Mouse (Mus musculus) forebrain, postnatal 0 days (tissue): Measurements from ENCODE around the gene Sytl4. TPM values are rescaled to one million over a fixed set of nuclear protein-coding genes. Genes with fewer than 3 reads are reported as not detected.
A peak's percentile ranks its signal among the peaks of the same experiment; 100 is the strongest.

Experiments used
- ATAC-seq: fragments of 200-750 bp; cut with Nextera tagmentation; 2 replicates; pipeline ENCODE4 v1.8.0; 2017; ENCODE audit warnings: mild to moderate bottlenecking, moderate library complexity
- DNase-seq: peaks from one replicate; pipeline ENCODE4 v3.0.0-alpha.2; 2015
- H3K27ac ChIP-seq: fragments of 300-500 bp; sonication (generic); 2 replicates; pipeline ENCODE4 v1.5.1; 2014; ENCODE audit warnings: low read depth, mild to moderate bottlenecking, antibody characterized with exemption, low read length, moderate library complexity, mixed read lengths
- H3K27me3 ChIP-seq: fragments of 300-500 bp; sonication (generic); 2 replicates; pipeline ENCODE4 v1.6.1; 2014; ENCODE audit warnings: mild to moderate bottlenecking, low read length, mixed read lengths; ENCODE audit not compliant: insufficient read depth
- H3K36me3 ChIP-seq: fragments of 300-500 bp; sonication (generic); 2 replicates; pipeline ENCODE4 v1.6.1; 2014; ENCODE audit warnings: mild to moderate bottlenecking, moderate library complexity; ENCODE audit not compliant: insufficient read depth
- H3K4me1 ChIP-seq: fragments of 300-500 bp; sonication (generic); 2 replicates; pipeline ENCODE4 v1.6.1; 2014; ENCODE audit warnings: antibody characterized with exemption; ENCODE audit not compliant: insufficient read depth
- H3K4me2 ChIP-seq: fragments of 300-500 bp; sonication (generic); 2 replicates; pipeline ENCODE4 v1.6.1; 2014; ENCODE audit warnings: low read depth, mild to moderate bottlenecking, moderate library complexity
- H3K4me3 ChIP-seq: fragments of 300-500 bp; sonication (generic); 2 replicates; pipeline ENCODE4 v1.5.1; 2014; ENCODE audit warnings: low read depth, low read length, mixed read lengths
- H3K9ac ChIP-seq: fragments of 300-500 bp; sonication (generic); 2 replicates; pipeline ENCODE4 v1.6.1; 2014; ENCODE audit warnings: mild to moderate bottlenecking
- H3K9me3 ChIP-seq: fragments of 300-500 bp; sonication (generic); 2 replicates; pipeline ENCODE4 v1.6.1; 2016; ENCODE audit warnings: low read length
- CTCF ChIP-seq: sonication (generic); IDR thresholded peaks from 2 replicates; pipeline ENCODE4 v1.5.1; 2016; ENCODE audit warnings: antibody characterized with exemption, control low read depth, low read depth
- WGBS: fragments of 180-500 bp; shearing (Covaris S2); extraction: QIAGEN DNeasy Blood & Tissue Kit; methylation state at CpG from one replicate; pipeline ENCODE4 v1.1.7; 2014; 5-methylcytosine and 5-hydroxymethylcytosine counted together
- polyA plus RNA-seq: library from polyadenylated mRNA; unstranded; fragments of >200 nt; fragmentation: Nextera tagmentation; extraction: Ambion mirVana; gene quantifications from 2 replicates; pipeline ENCODE4 v1.2.1, GENCODE M21; 2015
- total RNA-seq: library from RNA; depleted of rRNA; stranded (reverse); fragments of >200 nt; gene quantifications from 2 replicates; pipeline ENCODE4 v1.2.3, GENCODE M21; 2014; rRNA removed

Sytl4 gene
- total RNA-seq (0.86 and 1.1 TPM in 2 replicates), polyA plus RNA-seq (0.34 and 0.41 TPM in 2 replicates)

GRCm38 (mm10) chrX:133981231-133982002 is at the start of gene Sytl4:
Gene Sytl4, minus strand, starts transcription at chrX:133981812.
- no peak for DNase-seq
- no peaks in the 10 kb centered on the region for H3K9me3 ChIP-seq
- H3K4me3 ChIP-seq: peak within 1 kb of the TSS; percentile 22; the same call in 1 of the 2 replicates
- no peak for ATAC-seq
- no peak within 1 kb of the TSS for H3K27ac ChIP-seq
- 27% methylated on average over 29 of the region's 29 CpGs for WGBS
- H3K4me1 ChIP-seq: no peaks in the 10 kb centered on the region
- H3K36me3 ChIP-seq: no peaks in the 10 kb centered on the region
- no peak for TF ChIP-seq CTCF
- H3K27me3 ChIP-seq: no peaks in the 10 kb centered on the region
- peak within 1 kb of the TSS; percentile 43 for H3K4me2 ChIP-seq
- H3K9ac ChIP-seq: no peak within 1 kb of the TSS

GRCm38 (mm10) chrX:134020664-134021063 is 39.1 kb upstream of the Sytl4 start:
- Histone ChIP-seq H3K9ac (no peak overlapping the region), H3K27ac (no peak overlapping the region), H3K4me2 (no peak overlapping the region), H3K27me3 (no peaks in the 10 kb centered on the region), H3K4me1 (no peaks in the 10 kb centered on the region), H3K4me3 (no peak overlapping the region), H3K36me3 (no peaks in the 10 kb centered on the region), H3K9me3 (no peaks in the 10 kb centered on the region)
- ATAC-seq (no peak), DNase-seq (no peak)
- 43% methylated on average over 5 of the region's 5 CpGs for WGBS
- TF ChIP-seq CTCF: no peak

GRCm38 (mm10) chrX:134019005-134019404 is 37.4 kb upstream of the Sytl4 start:
- Histone ChIP-seq H3K4me1 (no peaks in the 10 kb centered on the region), H3K4me3 (no peak overlapping the region), H3K27me3 (no peaks in the 10 kb centered on the region), H3K4me2 (no peak overlapping the region), H3K27ac (no peak overlapping the region), H3K9ac (no peak overlapping the region), H3K36me3 (no peaks in the 10 kb centered on the region), H3K9me3 (no peaks in the 10 kb centered on the region)
- DNase-seq (peak; percentile 84), ATAC-seq (peak; percentile 89)
- WGBS: 16% methylated on average over 9 of the region's 9 CpGs
- peak; percentile 89 for TF ChIP-seq CTCF

GRCm38 (mm10) chrX:133995866-133996265 is 14.3 kb upstream of the Sytl4 start:
- H3K4me1 ChIP-seq: no peaks in the 10 kb centered on the region
- no peaks in the 10 kb centered on the region for H3K27me3 ChIP-seq
- H3K4me3 ChIP-seq: no peak overlapping the region
- no peak overlapping the region for H3K27ac ChIP-seq
- no peak for DNase-seq
- H3K36me3 ChIP-seq: no peaks in the 10 kb centered on the region
- WGBS: 52% methylated on average over 3 of the region's 3 CpGs
- ATAC-seq: no peak
- TF ChIP-seq CTCF: no peak
- H3K9ac ChIP-seq: no peak overlapping the region
- no peak overlapping the region for H3K4me2 ChIP-seq
- no peaks in the 10 kb centered on the region for H3K9me3 ChIP-seq

GRCm38 (mm10) chrX:133964615-133965014 is 17.0 kb downstream of the Sytl4 start:
- 70% methylated on average over 2 of the region's 2 CpGs for WGBS
- DNase-seq: no peak
- Histone ChIP-seq H3K4me3 (no peak overlapping the region), H3K36me3 (no peaks in the 10 kb centered on the region), H3K9ac (no peak overlapping the region), H3K27me3 (no peaks in the 10 kb centered on the region), H3K9me3 (no peaks in the 10 kb centered on the region), H3K4me1 (no peaks in the 10 kb centered on the region), H3K4me2 (no peak overlapping the region), H3K27ac (no peak overlapping the region)
- no peak for TF ChIP-seq CTCF
- no peak for ATAC-seq

- no peak overlapping the region for H3K9ac ChIP-seq
- H3K27ac ChIP-seq: no peak overlapping the region
- DNase-seq: no peak
- no peak for TF ChIP-seq CTCF
- ATAC-seq: no peak
- H3K4me3 ChIP-seq: no peak overlapping the region
- H3K36me3 ChIP-seq: no peaks in the 10 kb centered on the region
- no peaks in the 10 kb centered on the region for H3K4me1 ChIP-seq
- H3K9me3 ChIP-seq: no peaks in the 10 kb centered on the region
- no peak overlapping the region for H3K4me2 ChIP-seq
- no peaks in the 10 kb centered on the region for H3K27me3 ChIP-seq
- 57% methylated on average over 2 of the region's 2 CpGs for WGBS
Observed at GRCm38 (mm10) chrX:133960617-133961016, 21.0 kb downstream of the Sytl4 start.

GRCm38 (mm10) chrX:133954661-133955060 is 27.0 kb downstream of the Sytl4 start:
- no peaks in the 10 kb centered on the region for H3K4me1 ChIP-seq
- H3K9me3 ChIP-seq: no peaks in the 10 kb centered on the region
- H3K4me3 ChIP-seq: no peak overlapping the region
- H3K27me3 ChIP-seq: no peaks in the 10 kb centered on the region
- no peaks in the 10 kb centered on the region for H3K36me3 ChIP-seq
- WGBS: 51% methylated on average over 7 of the region's 7 CpGs
- H3K27ac ChIP-seq: no peak overlapping the region
- H3K9ac ChIP-seq: no peak overlapping the region
- no peak overlapping the region for H3K4me2 ChIP-seq
- ATAC-seq (no peak), DNase-seq (no peak)
- TF ChIP-seq CTCF: no peak
